8 mouse cellular contexts compared by ENCODE assay signal in the genomic region with DNA sequence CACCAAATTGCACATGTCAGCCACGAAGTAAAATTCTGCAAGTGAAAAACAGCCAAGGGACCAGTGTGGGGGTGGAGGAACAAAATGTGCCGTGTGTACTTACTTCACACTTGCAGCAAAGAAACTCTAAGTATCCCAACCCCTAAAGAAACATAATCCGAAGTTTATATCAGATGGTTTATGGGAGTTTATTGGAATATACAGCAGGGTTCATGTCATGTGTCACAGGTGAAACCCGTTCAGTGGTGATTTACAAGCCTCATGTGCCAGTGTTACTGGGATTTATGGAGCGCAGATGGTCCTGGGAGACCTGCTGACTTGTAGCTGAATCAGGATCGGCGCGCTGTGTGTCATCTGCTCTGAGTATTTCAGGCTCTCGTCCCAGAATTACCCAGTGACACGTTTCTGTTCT.
DNase-seq lines count a peak whose midpoint lies in the region; ATAC-seq and TF ChIP-seq lines count a peak whose summit lies in the region.

No protein-coding gene starts in this region.

- TF ChIP-seq CTCF in hindbrain, postnatal 0 days (IDR thresholded peaks at IDR 0.05; ENCODE audit: low read depth), result no peak

- no peak overlapping the region for H3K9ac ChIP-seq in hindbrain, postnatal 0 days (replicated peaks; ENCODE audit: low read length)
- no peak overlapping the region for H3K9ac ChIP-seq in hindbrain, embryonic 11.5 days (ENCODE audit: low read depth, low read length)
- no peak overlapping the region for H3K9ac ChIP-seq in neural tube, embryonic 12.5 days

- H3K4me1 ChIP-seq in hindbrain, postnatal 0 days (ENCODE audit: insufficient read depth, low read length), result no peaks in the 10 kb centered on the region
- no peaks in the 10 kb centered on the region for H3K4me1 ChIP-seq in hindbrain, embryonic 11.5 days (replicated peaks; ENCODE audit: control insufficient read depth, insufficient read depth, low read length)
- H3K4me1 ChIP-seq in neural tube, embryonic 12.5 days, result peaks cover 10% of the 10 kb centered on the region; the same call in 1 of the 2 replicates
- peaks cover 19% of the 10 kb centered on the region for H3K4me1 ChIP-seq in embryonic facial prominence, embryonic 10.5 days

- H3K4me3 ChIP-seq in hindbrain, postnatal 0 days (ENCODE audit: low read length), result no peak overlapping the region
- H3K4me3 ChIP-seq in hindbrain, embryonic 11.5 days (ENCODE audit: low read depth, low read length), result no peak overlapping the region
- H3K4me3 ChIP-seq in neural tube, embryonic 12.5 days, result no peak overlapping the region
- no peak overlapping the region for H3K4me3 ChIP-seq in embryonic facial prominence, embryonic 10.5 days

- no peaks in the 10 kb centered on the region for H3K27me3 ChIP-seq in hindbrain, postnatal 0 days (ENCODE audit: insufficient read depth, low read length)
- H3K27me3 ChIP-seq in hindbrain, embryonic 11.5 days (ENCODE audit: control insufficient read depth, insufficient read depth, low read length), result no peaks in the 10 kb centered on the region
- H3K27me3 ChIP-seq in neural tube, embryonic 12.5 days (replicated peaks), result no peaks in the 10 kb centered on the region
- no peaks in the 10 kb centered on the region for H3K27me3 ChIP-seq in embryonic facial prominence, embryonic 10.5 days (replicated peaks; ENCODE audit: low read depth, poor library complexity, severe bottlenecking)

- H3K27ac ChIP-seq in hindbrain, postnatal 0 days, result no peak overlapping the region
- no peak overlapping the region for H3K27ac ChIP-seq in hindbrain, embryonic 11.5 days (ENCODE audit: low read depth, low read length)
- no peak overlapping the region for H3K27ac ChIP-seq in neural tube, embryonic 12.5 days
- no peak overlapping the region for H3K27ac ChIP-seq in embryonic facial prominence, embryonic 10.5 days (replicated peaks)

- WGBS in hindbrain, postnatal 0 days, result 68% methylated on average over 10 of the region's 10 CpGs
- WGBS in hindbrain, embryonic 11.5 days, result 81% methylated on average over 10 of the region's 10 CpGs
- 48% methylated on average over 10 of the region's 10 CpGs for WGBS in neural tube, embryonic 12.5 days
- 87% methylated on average over 10 of the region's 10 CpGs for WGBS in embryonic facial prominence, embryonic 10.5 days

- H3K4me2 ChIP-seq in hindbrain, postnatal 0 days (ENCODE audit: low read depth, low read length), result no peak overlapping the region
- no peak overlapping the region for H3K4me2 ChIP-seq in hindbrain, embryonic 11.5 days (replicated peaks; ENCODE audit: low read depth, low read length)
- H3K4me2 ChIP-seq in neural tube, embryonic 12.5 days (replicated peaks), result no peak overlapping the region

- DNase-seq in hindbrain, postnatal 0 days (ENCODE audit: low spot score), result peak; percentile 45
- no peak for DNase-seq in hindbrain, embryonic 11.5 days (ENCODE audit: low spot score)
- DNase-seq in cerebellum, adult 9-10 months, result peak; percentile 93
- DNase-seq in layer of hippocampus, adult 9-10 months (ENCODE audit: low spot score), result peak; percentile 33
- no peak for DNase-seq in embryonic facial prominence, embryonic 10.5 days (ENCODE audit: low spot score)
- DNase-seq in spleen, adult 12 weeks (ENCODE audit: low spot score), result no peak

- ATAC-seq in hindbrain, postnatal 0 days, result no peak
- ATAC-seq in hindbrain, embryonic 11.5 days (ENCODE audit: low FRiP score), result no peak
- 0 out of 2 replicates have a peak, but pooled peaks have one; percentile 65 for ATAC-seq in neural tube, embryonic 12.5 days (ENCODE audit: low FRiP score, low read depth)
- no peak for ATAC-seq in erythroid progenitor cell, adult 5-6 weeks (replicated peaks; ENCODE audit: low FRiP score, poor library complexity, severe bottlenecking)

- H3K36me3 ChIP-seq in hindbrain, postnatal 0 days (ENCODE audit: insufficient read depth, low read length), result no peaks in the 10 kb centered on the region
- H3K36me3 ChIP-seq in hindbrain, embryonic 11.5 days (ENCODE audit: control insufficient read depth, insufficient read depth, low read length), result no peaks in the 10 kb centered on the region
- H3K36me3 ChIP-seq in neural tube, embryonic 12.5 days, result no peaks in the 10 kb centered on the region
- no peaks in the 10 kb centered on the region for H3K36me3 ChIP-seq in embryonic facial prominence, embryonic 10.5 days (replicated peaks)

- no peaks in the 10 kb centered on the region for H3K9me3 ChIP-seq in hindbrain, postnatal 0 days (ENCODE audit: low read length)
- no peaks in the 10 kb centered on the region for H3K9me3 ChIP-seq in hindbrain, embryonic 11.5 days (ENCODE audit: control insufficient read depth, low read length)
- H3K9me3 ChIP-seq in neural tube, embryonic 12.5 days, result no peaks in the 10 kb centered on the region
- no peaks in the 10 kb centered on the region for H3K9me3 ChIP-seq in embryonic facial prominence, embryonic 10.5 days

Comparison
In these comparisons a context has a peak if more than half of its experiments do, and no peak if none do; other contexts are left out.
1. DNase-seq: peak in hindbrain, postnatal 0 days (single experiment), cerebellum, adult 9-10 months (single experiment) and layer of hippocampus, adult 9-10 months (single experiment); none in hindbrain, embryonic 11.5 days (single experiment), embryonic facial prominence, embryonic 10.5 days (single experiment) and spleen, adult 12 weeks (single experiment).